Mouse (Mus musculus) cerebellum, postnatal 4 days (tissue): ENCODE results near the gene Meis2.

ENCODE experiments used
- DNase-seq, 2 experiments: peaks; one replicate each; pipeline ENCODE4 v3.0.0; 2022; ENCODE audit warnings: low spot score in 2 of 2, mixed read lengths in 1 of 2

Meis2 gene

GRCm38 (mm10) chr2:116051906-116052614 is 13.6 kb downstream of the Meis2 start:
- no peak for DNase-seq

GRCm38 (mm10) chr2:116049710-116050109 is 15.9 kb downstream of the Meis2 start:
- no peak for DNase-seq

DNA sequence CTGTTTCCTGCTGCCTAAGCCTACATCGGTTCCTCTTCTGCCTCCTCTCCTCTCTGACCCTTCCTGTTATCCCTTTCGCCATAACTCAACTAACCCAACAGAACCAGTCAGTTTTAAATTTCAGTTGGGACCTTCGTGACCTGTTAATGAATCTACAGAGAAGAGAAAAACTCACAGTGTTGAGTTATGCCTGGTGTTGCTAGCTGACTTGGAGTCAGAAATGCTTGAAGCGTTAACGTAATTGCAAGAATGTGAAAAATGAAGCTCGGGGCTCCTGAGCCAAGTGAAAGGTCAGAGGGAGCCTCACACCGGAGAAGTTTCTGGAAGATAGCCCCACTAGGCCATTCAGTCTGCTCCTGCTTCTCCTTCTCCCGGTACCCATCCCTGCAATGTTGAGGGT is 18.3 kb downstream of the Meis2 start:
- no peak for DNase-seq

- DNase-seq: no peak
Observed at GRCm38 (mm10) chr2:116045048-116045447, 20.6 kb downstream of the Meis2 start.

GRCm38 (mm10) chr2:116042934-116043698 is 22.5 kb downstream of the Meis2 start:
- DNase-seq: no peak

DNA sequence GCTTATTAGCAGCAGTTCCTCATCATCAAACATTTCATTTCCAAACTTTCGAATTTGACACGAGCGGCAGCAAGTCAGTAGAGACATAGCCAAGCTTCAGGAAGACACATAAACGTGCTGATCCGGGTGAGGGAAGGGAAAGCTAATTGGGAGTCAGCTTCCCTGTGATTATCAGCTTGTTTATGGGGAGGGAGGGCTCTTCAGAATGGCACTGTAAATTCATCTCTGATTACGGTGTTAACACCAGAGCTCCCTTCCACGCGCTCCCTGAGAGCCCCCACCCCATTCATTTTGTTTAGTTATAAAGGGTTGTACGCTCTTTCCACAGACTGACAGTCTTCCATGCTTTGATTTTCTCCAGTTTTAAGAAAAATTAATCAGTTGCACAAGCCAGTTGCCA is 23.2 kb downstream of the Meis2 start:
- DNase-seq: no peak

- DNase-seq: no peak
Observed at GRCm38 (mm10) chr2:116041683-116042262, 23.9 kb downstream of the Meis2 start.

GRCm38 (mm10) chr2:116035345-116035744 is 30.3 kb downstream of the Meis2 start:
- no peak for DNase-seq

DNA sequence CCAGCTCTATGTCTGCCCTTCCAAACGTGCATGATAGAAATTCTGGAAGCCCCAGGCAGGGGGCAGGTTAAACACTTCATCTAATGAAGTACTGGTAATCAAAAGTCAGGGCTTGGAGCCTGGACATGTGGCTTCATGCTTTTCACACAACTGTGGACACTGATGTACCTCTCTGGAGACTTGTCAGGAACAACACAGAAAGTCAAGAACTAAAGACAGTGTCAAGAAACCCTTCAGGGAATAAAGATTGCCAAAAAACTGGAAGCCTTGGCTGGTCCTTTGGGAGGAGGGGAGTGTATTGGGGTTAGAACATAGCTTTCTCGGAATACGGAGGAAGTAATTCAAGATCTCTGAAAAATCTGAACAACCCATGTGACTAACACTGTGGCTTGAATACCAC is 37.5 kb downstream of the Meis2 start:
- no peak for DNase-seq

GRCm38 (mm10) chr2:116022876-116023275 is 42.8 kb downstream of the Meis2 start:
- no peak for DNase-seq

DNA sequence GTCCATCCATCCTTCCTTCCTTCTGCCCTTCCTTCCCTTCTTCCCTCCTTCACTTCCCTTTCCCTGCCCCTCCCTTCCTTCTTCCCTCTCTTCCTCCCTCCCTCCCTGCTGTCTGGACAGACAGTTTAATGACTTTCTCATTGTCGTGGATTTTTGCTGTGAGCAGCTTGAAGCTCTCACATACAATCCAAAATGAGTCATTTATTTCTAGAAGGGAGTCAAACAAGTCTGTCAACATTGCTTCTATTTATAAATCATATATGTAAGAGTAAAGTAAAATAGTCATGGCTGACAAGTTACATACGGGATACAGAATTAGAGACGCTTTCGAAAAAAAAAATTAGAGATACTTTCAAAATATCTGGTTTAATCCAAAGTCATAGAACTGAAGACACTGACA is 43.7 kb downstream of the Meis2 start:
- no peak for DNase-seq

DNA sequence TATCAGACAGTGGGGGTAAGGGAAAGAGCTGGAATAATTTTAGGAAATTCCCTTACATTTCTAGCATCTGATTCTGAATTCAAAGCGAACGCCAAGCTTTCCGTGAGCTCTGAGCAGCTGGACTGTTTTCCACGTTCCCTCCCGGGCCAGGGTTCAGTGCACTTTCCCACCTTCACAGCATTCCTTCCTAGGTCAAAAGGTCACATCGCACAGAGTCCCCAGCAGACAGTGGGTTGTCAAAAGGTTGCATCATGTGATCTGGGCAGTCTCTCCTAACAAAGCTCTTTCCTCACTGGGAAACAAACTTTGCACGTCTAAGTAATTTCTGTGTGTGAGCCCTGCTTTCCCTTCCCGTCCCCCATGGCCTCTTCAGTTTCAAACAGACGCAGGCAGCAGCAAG is 44.6 kb downstream of the Meis2 start:
- DNase-seq: no peak

GRCm38 (mm10) chr2:116020451-116020951 is 45.1 kb downstream of the Meis2 start:
- no peak for DNase-seq

GRCm38 (mm10) chr2:116019959-116020358 is 45.7 kb downstream of the Meis2 start:
- no peak for DNase-seq

GRCm38 (mm10) chr2:116019466-116019794 is 46.2 kb downstream of the Meis2 start:
- no peak for DNase-seq

DNA sequence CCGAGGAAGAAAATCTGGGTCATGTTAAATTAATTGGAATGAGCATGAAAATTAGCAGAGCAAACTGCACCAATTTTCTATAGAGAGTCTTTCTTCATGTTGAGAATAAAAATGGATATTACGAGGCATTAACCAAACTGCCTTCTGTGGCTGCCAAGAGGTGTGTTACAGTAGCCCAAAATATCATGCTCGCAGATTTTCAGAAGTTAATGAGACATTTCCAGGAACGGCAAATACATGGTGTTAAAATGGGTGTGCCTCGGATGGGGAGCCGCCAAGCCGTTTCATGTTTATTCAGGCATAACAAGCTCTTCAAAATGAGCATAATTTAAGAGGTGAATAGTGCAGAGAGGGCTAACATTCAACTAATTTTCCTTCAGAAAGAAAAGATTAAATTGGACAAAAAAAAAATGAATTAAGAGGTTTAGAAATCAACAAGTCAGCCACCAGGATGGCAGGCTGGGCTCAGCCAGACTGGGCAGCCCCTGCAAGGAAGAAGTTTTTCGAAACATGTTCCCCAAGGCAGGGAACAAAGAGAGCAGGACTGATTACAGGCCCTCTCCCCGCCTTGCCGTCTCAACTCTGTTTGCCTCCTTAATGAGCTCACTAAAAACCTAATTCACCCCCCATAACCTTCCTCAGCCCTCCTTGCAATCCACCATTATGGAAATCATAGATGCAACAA is 46.7 kb downstream of the Meis2 start:
- no peak for DNase-seq

GRCm38 (mm10) chr2:116015520-116015919 is 50.1 kb downstream of the Meis2 start:
- no peak for DNase-seq

DNA sequence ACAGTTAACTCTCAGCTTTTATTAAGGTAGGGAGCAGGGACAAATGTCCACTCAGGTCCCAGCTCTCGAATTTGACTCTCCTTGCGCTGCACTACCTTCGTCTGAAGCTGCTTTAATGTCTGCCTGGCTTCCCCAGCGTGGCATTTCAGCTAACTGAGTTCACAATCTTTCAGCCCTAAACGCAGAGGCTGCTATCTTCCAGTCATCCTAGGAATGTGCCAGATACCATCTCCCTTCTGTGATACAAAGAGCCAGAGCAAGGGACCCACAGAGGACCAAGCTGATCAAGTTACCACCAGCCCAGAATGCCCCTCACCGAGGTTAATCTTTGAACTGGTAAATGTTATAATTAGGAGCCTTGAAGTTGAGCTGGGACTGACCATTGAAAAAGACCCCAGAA is 55.2 kb downstream of the Meis2 start:
- no peak for DNase-seq

DNA sequence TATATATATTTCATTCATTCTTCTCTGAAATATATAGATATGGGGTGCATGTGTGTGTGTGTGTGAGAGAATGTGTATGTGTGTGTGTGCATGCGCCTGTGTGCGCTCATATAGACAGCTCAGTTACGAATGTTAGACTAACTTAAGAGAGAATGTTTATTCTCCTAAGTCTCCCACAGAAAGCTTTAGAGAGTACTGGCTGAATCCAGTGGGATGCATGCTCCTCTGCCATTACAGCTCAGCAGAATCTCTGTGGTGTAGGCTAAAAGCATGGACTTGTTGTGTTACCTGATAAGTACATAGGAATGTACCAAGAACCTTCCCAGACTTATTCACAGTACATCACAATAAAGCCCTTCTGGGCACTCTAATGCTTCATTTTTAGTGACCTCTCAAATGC is 55.6 kb downstream of the Meis2 start:
- DNase-seq: no peak

DNA sequence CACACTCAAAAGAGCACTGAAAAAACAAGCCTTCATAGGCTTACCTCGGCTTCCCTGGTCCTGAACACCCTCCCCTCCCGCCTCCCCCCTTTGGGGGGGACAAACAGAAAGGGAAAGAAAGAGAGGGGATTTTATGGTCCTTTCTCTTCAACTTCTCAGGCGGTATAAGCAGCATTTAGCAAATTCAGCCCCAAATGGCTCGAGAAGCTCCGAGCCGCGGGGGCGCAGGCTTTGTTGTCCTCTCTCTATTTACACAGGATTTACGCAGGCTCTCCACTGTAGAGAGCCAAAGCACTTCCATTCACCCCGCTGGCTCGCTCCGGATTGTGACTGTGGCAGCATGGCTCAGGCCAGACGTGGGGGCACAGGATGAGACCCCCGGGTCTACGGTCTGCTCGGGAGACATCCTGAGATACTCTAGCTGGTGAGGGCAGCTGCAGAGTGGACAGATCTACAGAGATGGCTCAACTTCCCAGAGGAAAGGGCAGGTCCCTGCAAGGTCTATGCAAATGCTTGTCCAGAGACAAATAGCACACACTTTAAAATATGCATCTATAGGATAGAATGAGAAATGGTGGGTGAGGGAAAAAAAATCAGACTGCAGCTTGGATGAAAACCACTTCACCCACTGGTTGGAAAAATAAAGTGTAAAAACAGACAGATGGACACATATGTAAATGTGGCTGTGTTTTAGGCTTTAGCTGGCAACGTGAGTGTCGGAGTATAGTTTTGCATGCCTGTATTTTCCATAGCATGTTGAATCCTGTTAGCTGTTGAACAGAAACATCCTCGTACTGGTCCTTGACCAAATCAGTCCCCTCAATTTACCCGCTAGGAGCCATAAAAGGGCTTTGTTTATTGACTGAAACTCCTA is 56.3 kb downstream of the Meis2 start:
- no peak for DNase-seq

DNA sequence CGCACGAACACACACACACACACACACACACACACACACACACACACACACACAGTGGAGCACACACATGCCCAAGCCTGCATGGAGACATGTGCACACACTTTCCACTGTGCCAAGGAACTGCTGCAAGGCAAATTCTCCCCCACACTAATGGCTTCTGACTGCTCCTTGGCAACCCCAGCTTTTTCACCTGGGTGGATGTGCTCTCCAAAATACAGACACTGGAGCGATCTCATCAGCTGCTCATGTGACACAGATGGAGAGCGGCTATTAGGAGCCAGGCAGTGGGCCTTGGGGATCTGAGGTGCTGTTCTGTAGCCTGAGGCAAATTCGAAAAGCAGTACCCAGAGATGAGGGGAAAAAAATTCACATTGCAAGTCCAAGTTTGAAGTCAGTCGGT is 63.3 kb downstream of the Meis2 start:
- DNase-seq: no peak
